Mouse (Mus musculus) stomach, postnatal 0 days (tissue): Measurements from ENCODE around the gene Tmem255a. TPM values are rescaled to one million over a fixed set of nuclear protein-coding genes. Genes with fewer than 3 reads are reported as not detected.

Source experiments
- ATAC-seq: fragments of 200-750 bp; cut with Nextera tagmentation; 2 replicates; pipeline ENCODE4 v1.8.0; 2017; ENCODE audit not compliant: low FRiP score, low TSS enrichment
- DNase-seq: peaks from one replicate; pipeline ENCODE4 v3.0.0-alpha.2; 2016; ENCODE audit warnings: low spot score
- H3K27ac ChIP-seq: fragments of 300-500 bp; sonication (generic); replicated peaks from 2 replicates; pipeline ENCODE4 v1.5.1; 2014; ENCODE audit warnings: mild to moderate bottlenecking, control low read depth
- H3K27me3 ChIP-seq: fragments of 300-500 bp; sonication (generic); 2 replicates; pipeline ENCODE4 v1.6.1; 2014; ENCODE audit warnings: low read length; ENCODE audit not compliant: control insufficient read depth, insufficient read depth
- H3K36me3 ChIP-seq: fragments of 300-500 bp; sonication (generic); 2 replicates; pipeline ENCODE4 v1.6.1; 2014; ENCODE audit warnings: low read length, mixed read lengths; ENCODE audit not compliant: control insufficient read depth, insufficient read depth
- H3K4me1 ChIP-seq: fragments of 300-500 bp; sonication (generic); replicated peaks from 2 replicates; pipeline ENCODE4 v1.6.1; 2014; ENCODE audit warnings: antibody characterized with exemption; ENCODE audit not compliant: control insufficient read depth, insufficient read depth
- H3K4me2 ChIP-seq: fragments of 300-500 bp; sonication (generic); replicated peaks from 2 replicates; pipeline ENCODE4 v1.6.1; 2014; ENCODE audit warnings: low read depth, mild to moderate bottlenecking, control low read depth, moderate library complexity
- H3K4me3 ChIP-seq: fragments of 300-500 bp; sonication (generic); 2 replicates; pipeline ENCODE4 v1.5.1; 2014; ENCODE audit warnings: low read depth, low read length, control low read depth
- H3K9ac ChIP-seq: fragments of 300-500 bp; sonication (generic); 2 replicates; pipeline ENCODE4 v1.6.1; 2014; ENCODE audit warnings: mild to moderate bottlenecking, low read length, control low read depth, mixed read lengths
- H3K9me3 ChIP-seq: fragments of 300-500 bp; sonication (generic); 2 replicates; pipeline ENCODE4 v1.6.1; 2016; ENCODE audit warnings: low read length; ENCODE audit not compliant: control insufficient read depth
- CTCF ChIP-seq: IDR thresholded peaks from 2 replicates; pipeline ENCODE4 v1.5.1; 2016; ENCODE audit warnings: antibody characterized with exemption, low read depth, mild to moderate bottlenecking, moderate library complexity
- EP300 ChIP-seq: optimal IDR thresholded peaks from 2 replicates; pipeline ENCODE3; 2016; ENCODE audit warnings: antibody characterized with exemption
- WGBS: fragments of 180-500 bp; shearing (Covaris S2); extraction: QIAGEN DNeasy Blood & Tissue Kit; methylation state at CpG from one replicate; pipeline ENCODE4 v1.1.7; 2014; 5-methylcytosine and 5-hydroxymethylcytosine counted together
- polyA plus RNA-seq: library from polyadenylated mRNA; unstranded; fragments of >200 nt; fragmentation: Nextera tagmentation; extraction: Ambion mirVana; gene quantifications from 2 replicates; pipeline ENCODE4 v1.2.1, GENCODE M21; 2015

The Tmem255a gene
- polyA plus RNA-seq, 1 experiment from 2014 or later = 10.2 TPM

- Histone ChIP-seq H3K9ac (no peak overlapping the region), H3K36me3 (no peaks in the 10 kb centered on the region), H3K27me3 (no peaks in the 10 kb centered on the region), H3K9me3 (no peaks in the 10 kb centered on the region), H3K4me2 (no peak overlapping the region), H3K4me3 (no peak overlapping the region), H3K27ac (no peak overlapping the region), H3K4me1 (no peaks in the 10 kb centered on the region)
- DNase-seq (no peak), ATAC-seq (no peak)
- TF ChIP-seq CTCF (no peak), EP300 (no peak)
- WGBS = 54% methylated on average over 6 of the region's 6 CpGs
These were observed 5.1 kb downstream of the Tmem255a start for GRCm38 (mm10) chrX:38247108-38247507.

- no peak for ATAC-seq
- Histone ChIP-seq H3K9ac (no peak overlapping the region), H3K4me3 (no peak overlapping the region), H3K36me3 (no peaks in the 10 kb centered on the region), H3K9me3 (no peaks in the 10 kb centered on the region), H3K27ac (no peak overlapping the region), H3K4me2 (no peak overlapping the region), H3K27me3 (no peaks in the 10 kb centered on the region), H3K4me1 (no peaks in the 10 kb centered on the region)
- TF ChIP-seq CTCF (peak; percentile 77), EP300 (no peak)
- DNase-seq = no peak
- 31% methylated on average over 2 of the region's 2 CpGs for WGBS
These were observed 14.5 kb downstream of the Tmem255a start for GRCm38 (mm10) chrX:38237731-38238130.

- H3K4me2 ChIP-seq = no peak overlapping the region
- H3K27me3 ChIP-seq = no peaks in the 10 kb centered on the region
- H3K9me3 ChIP-seq = no peaks in the 10 kb centered on the region
- H3K9ac ChIP-seq = no peak overlapping the region
- no peak for ATAC-seq
- no peak overlapping the region for H3K4me3 ChIP-seq
- no peaks in the 10 kb centered on the region for H3K4me1 ChIP-seq
- TF ChIP-seq CTCF (no peak), EP300 (no peak)
- WGBS = 84% methylated on average over 1 of the region's 1 CpGs
- no peak overlapping the region for H3K27ac ChIP-seq
- H3K36me3 ChIP-seq = no peaks in the 10 kb centered on the region
- DNase-seq = no peak
These were observed 22.4 kb downstream of the Tmem255a start for GRCm38 (mm10) chrX:38229888-38230287.

GRCm38 (mm10) chrX:38222757-38223156, 29.5 kb downstream of the Tmem255a start:
- 23% methylated on average over 2 of the region's 2 CpGs for WGBS
- ATAC-seq (no peak), DNase-seq (no peak)
- Histone ChIP-seq H3K4me2 (no peak overlapping the region), H3K4me3 (no peak overlapping the region), H3K27me3 (no peaks in the 10 kb centered on the region), H3K9me3 (no peaks in the 10 kb centered on the region), H3K36me3 (no peaks in the 10 kb centered on the region), H3K4me1 (no peaks in the 10 kb centered on the region), H3K27ac (no peak overlapping the region), H3K9ac (no peak overlapping the region)
- no peak for TF ChIP-seq EP300
- TF ChIP-seq CTCF = no peak

GRCm38 (mm10) chrX:38217676-38217991, 34.6 kb downstream of the Tmem255a start:
- Histone ChIP-seq H3K27ac (no peak overlapping the region), H3K9me3 (no peaks in the 10 kb centered on the region), H3K36me3 (no peaks in the 10 kb centered on the region), H3K4me3 (no peak overlapping the region), H3K4me2 (no peak overlapping the region), H3K9ac (no peak overlapping the region), H3K27me3 (no peaks in the 10 kb centered on the region), H3K4me1 (no peaks in the 10 kb centered on the region)
- no peak for TF ChIP-seq CTCF
- no peak for TF ChIP-seq EP300
- 74% methylated on average over 2 of the region's 2 CpGs for WGBS
- ATAC-seq (no peak), DNase-seq (no peak)

GRCm38 (mm10) chrX:38216986-38217675, 35.1 kb downstream of the Tmem255a start:
- Histone ChIP-seq H3K4me3 (no peak overlapping the region), H3K9me3 (no peaks in the 10 kb centered on the region), H3K27ac (no peak overlapping the region), H3K36me3 (no peaks in the 10 kb centered on the region), H3K9ac (no peak overlapping the region), H3K27me3 (no peaks in the 10 kb centered on the region), H3K4me1 (no peaks in the 10 kb centered on the region), H3K4me2 (no peak overlapping the region)
- WGBS = 73% methylated on average over 9 of the region's 9 CpGs
- peak; percentile 18 for DNase-seq
- TF ChIP-seq EP300 (no peak), CTCF (no peak)
- ATAC-seq = no peak
